Comparison of ENCODE assay signal across 8 mouse cellular contexts in the genomic region with DNA sequence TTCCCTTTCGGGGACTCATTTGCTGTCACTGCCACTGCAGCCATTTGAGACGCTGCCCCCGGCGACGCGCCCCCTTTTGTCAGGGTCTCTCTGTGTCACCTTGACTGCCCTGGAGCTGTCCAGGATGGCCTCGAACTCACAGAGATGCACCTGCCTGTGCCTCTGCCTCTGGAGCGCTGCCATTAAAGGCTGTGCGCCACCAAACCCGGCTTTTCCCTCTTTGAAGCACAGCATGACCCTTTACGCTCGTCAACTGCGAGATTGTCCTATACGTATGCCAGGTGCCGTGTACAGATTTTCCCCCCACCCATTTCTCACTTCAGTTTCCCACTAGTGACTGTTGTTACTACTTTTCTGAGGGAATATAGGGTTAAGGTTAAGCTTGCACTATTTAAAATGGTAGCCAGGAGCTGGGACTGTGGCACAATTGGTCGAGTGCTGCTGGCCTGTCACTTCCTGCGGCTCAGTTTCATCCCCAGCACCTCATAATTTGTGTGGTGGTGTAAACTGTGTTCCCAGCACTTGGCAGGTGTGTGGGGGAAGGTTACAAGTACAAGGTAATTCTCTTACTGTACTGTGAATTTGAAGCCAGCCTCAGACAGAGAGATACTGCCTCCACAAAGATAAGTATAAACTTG. TPM values are rescaled to one million over a fixed set of nuclear protein-coding genes. Genes with fewer than 3 reads are reported as not detected.
DNase-seq lines count a peak whose midpoint lies in the region; ATAC-seq and TF ChIP-seq lines count a peak whose summit lies in the region.

No protein-coding gene starts in this region.

- peaks cover 5% of the 10 kb centered on the region for H3K4me1 ChIP-seq in heart, embryonic 16.5 days (ENCODE audit: control insufficient read depth, insufficient read depth, low read length)
- H3K4me1 ChIP-seq in liver, adult 2 months (ENCODE audit: control insufficient read depth, insufficient read depth, low read length) = peaks cover 3% of the 10 kb centered on the region

- peak overlapping the region; percentile 65 for H3K4me2 ChIP-seq in heart, embryonic 16.5 days (ENCODE audit: low read depth, low read length)

- H3K4me3 ChIP-seq in heart, embryonic 16.5 days (ENCODE audit: low read length) = peak overlapping the region; percentile 84
- peak overlapping the region; percentile 100 for H3K4me3 ChIP-seq in liver, adult 2 months (ENCODE audit: insufficient read depth, low read depth, low read length)

- no peak for TF ChIP-seq POLR2A in liver, adult 2 months (IDR thresholded peaks at IDR 0.05; ENCODE audit: extremely low read depth, insufficient read depth, low read length)

- no peaks in the 10 kb centered on the region for H3K27me3 ChIP-seq in heart, embryonic 16.5 days (ENCODE audit: control insufficient read depth, insufficient read depth, low read length)
- H3K27me3 ChIP-seq in liver, adult 2 months (ENCODE audit: control insufficient read depth, insufficient read depth, low read length) = no peaks in the 10 kb centered on the region

- WGBS in heart, embryonic 16.5 days = 6% methylated on average over 17 of the region's 17 CpGs
- 2% methylated on average over 17 of the region's 17 CpGs for WGBS in liver, adult 2 months

- peak; percentile 23; the same call in 1 of the 2 replicates for ATAC-seq in heart, embryonic 16.5 days (replicated peaks; ENCODE audit: extremely low read depth, insufficient read depth, low FRiP score)
- ATAC-seq in inflammation-experienced regulatory T-cells, adult 6 months = no peak

- H3K36me3 ChIP-seq in heart, embryonic 16.5 days (ENCODE audit: control insufficient read depth, insufficient read depth) = peaks cover 17% of the 10 kb centered on the region
- H3K36me3 ChIP-seq in liver, adult 2 months (ENCODE audit: control insufficient read depth, insufficient read depth, low read length) = peaks cover 6% of the 10 kb centered on the region; the same call in 1 of the 2 replicates

- H3K9me3 ChIP-seq in heart, embryonic 16.5 days (replicated peaks; ENCODE audit: control insufficient read depth, low read length) = no peaks in the 10 kb centered on the region

- no peak for TF ChIP-seq CTCF in liver, adult 2 months (IDR thresholded peaks at IDR 0.05; ENCODE audit: low read depth, low read length)

- H3K27ac ChIP-seq in heart, embryonic 16.5 days (ENCODE audit: low read length) = peak overlapping the region; percentile 76
- H3K27ac ChIP-seq in liver, adult 2 months (replicated peaks; ENCODE audit: insufficient read depth, low read depth, low read length) = peak overlapping the region; percentile 88

- peak overlapping the region; percentile 89 for H3K9ac ChIP-seq in heart, embryonic 16.5 days (ENCODE audit: low read length)
- H3K9ac ChIP-seq in liver, adult 2 months (ENCODE audit: low read depth, low read length) = peak overlapping the region; percentile 98

- peak; percentile 29 for DNase-seq in ovary, postnatal 36 days (ENCODE audit: low spot score)
- DNase-seq in ovary, postnatal 10 days (ENCODE audit: low spot score) = no peak
- DNase-seq in cerebellum, adult 8-10 months = peak; percentile 43
- DNase-seq in liver, adult 2 months (ENCODE audit: extremely low read depth, low read depth, low spot score) = no peak
- DNase-seq in retina, embryonic 14.5 days (ENCODE audit: low spot score) = peak; percentile 41
- DNase-seq in Muller cell, postnatal 12 days (ENCODE audit: inconsistent ontology term) = no peak

- H3K79me2 ChIP-seq in liver, adult 2 months (ENCODE audit: control insufficient read depth, insufficient read depth, low read length) = peaks cover 12% of the 10 kb centered on the region

RNA-seq across cellular contexts. Expression of a gene that starts 0.7 kb away (rescaled TPM):
- polyA plus RNA-seq in heart, embryonic 16.5 days (2015; fragmentation: Nextera tagmentation; extraction: Ambion mirVana) = 91.0 and 95.7 TPM in 2 replicates
- total RNA-seq in liver, adult 2 months (2014; rRNA removed) = 20.7 and 24.6 TPM in 2 replicates
- 13.7 and 13.9 TPM in 2 replicates for polyA plus RNA-seq in liver, adult 2 months (2012; rRNA removed)
- 10 to 100 TPM; 26.0 to 35.4 (median 31.6) TPM for polyA plus RNA-seq in inflammation-experienced regulatory T-cells, adult 6 months (2017; shearing (Covaris generic))

RNA-seq across cellular contexts. Expression of a gene that starts 7.5 kb away (rescaled TPM):
- polyA plus RNA-seq in heart, embryonic 16.5 days (2015; fragmentation: Nextera tagmentation; extraction: Ambion mirVana) = 126 and 133 TPM in 2 replicates
- total RNA-seq in liver, adult 2 months (2014; rRNA removed) = 32.1 and 42.9 TPM in 2 replicates
- 79.2 and 81.3 TPM in 2 replicates for polyA plus RNA-seq in liver, adult 2 months (2012; rRNA removed)
- polyA plus RNA-seq in inflammation-experienced regulatory T-cells, adult 6 months (2017; shearing (Covaris generic)) = 10 to 100 TPM; 29.8 to 37.7 (median 35.6) TPM

RNA-seq across cellular contexts. Expression of a gene that starts 20.6 kb away (rescaled TPM):
- polyA plus RNA-seq in heart, embryonic 16.5 days (2015; fragmentation: Nextera tagmentation; extraction: Ambion mirVana) = 1,055 and 1,099 TPM in 2 replicates
- 13.1 and 24.1 TPM in 2 replicates for total RNA-seq in liver, adult 2 months (2014; rRNA removed)
- polyA plus RNA-seq in liver, adult 2 months (2012; rRNA removed) = 24.3 and 25.8 TPM in 2 replicates
- 100 to 1,000 TPM; 360 to 571 (median 381) TPM for polyA plus RNA-seq in inflammation-experienced regulatory T-cells, adult 6 months (2017; shearing (Covaris generic))

RNA-seq across cellular contexts. Expression of a gene that starts 44.5 kb away (rescaled TPM):
- 70.5 and 76.5 TPM in 2 replicates for polyA plus RNA-seq in heart, embryonic 16.5 days (2015; fragmentation: Nextera tagmentation; extraction: Ambion mirVana)
- total RNA-seq in liver, adult 2 months (2014; rRNA removed) = 56.2 and 59.2 TPM in 2 replicates
- 70.3 and 91.0 TPM in 2 replicates for polyA plus RNA-seq in liver, adult 2 months (2012; rRNA removed)
- 100 to 1,000 TPM; 116 to 141 (median 122) TPM for polyA plus RNA-seq in inflammation-experienced regulatory T-cells, adult 6 months (2017; shearing (Covaris generic))

RNA-seq across cellular contexts. Expression of a gene that starts 46.8 kb away (rescaled TPM):
- polyA plus RNA-seq in heart, embryonic 16.5 days (2015; fragmentation: Nextera tagmentation; extraction: Ambion mirVana) = 94.3 and 131 TPM in 2 replicates
- total RNA-seq in liver, adult 2 months (2014; rRNA removed) = 17.0 and 21.7 TPM in 2 replicates
- 25.2 and 25.3 TPM in 2 replicates for polyA plus RNA-seq in liver, adult 2 months (2012; rRNA removed)
- polyA plus RNA-seq in inflammation-experienced regulatory T-cells, adult 6 months (2017; shearing (Covaris generic)) = 10 to 100 TPM; 15.7 to 26.8 (median 26.5) TPM

Comparison
In these comparisons a context has a peak if more than half of its experiments do, and no peak if none do; other contexts are left out.
1. DNase-seq: peak in ovary, postnatal 36 days (single experiment), cerebellum, adult 8-10 months (single experiment) and retina, embryonic 14.5 days (single experiment); none in ovary, postnatal 10 days (single experiment), liver, adult 2 months (single experiment) and Muller cell, postnatal 12 days (single experiment).
2. RNA of a gene that starts 20.6 kb away (polyA plus RNA-seq): 1,055 to 1,099 TPM in heart, embryonic 16.5 days and 360 to 571 TPM in inflammation-experienced regulatory T-cells, adult 6 months; 24.3 to 25.8 TPM in liver, adult 2 months; every median in the first group is over 10 times any median in the second.